Mouse (Mus musculus): Measurements from ENCODE around the gene Usp27x.

- TF ChIP-seq CTCF (IDR thresholded peaks at IDR 0.05; ENCODE audit: low read depth, low read length): peak; percentile 53
- TF ChIP-seq POLR2A (IDR thresholded peaks at IDR 0.05; ENCODE audit: borderline replicate concordance, low read depth, low read length): no peak
These were observed 47.1 kb upstream of the Usp27x start for GRCm38 (mm10) chrX:7422691-7423111.

Data from bone marrow macrophage, adult 2 months (primary cell).